Mouse (Mus musculus) mammary gland, adult 2 months (tissue): Measurements from ENCODE around the gene Gzmc. TPM values are rescaled to one million over a fixed set of nuclear protein-coding genes. Genes with fewer than 3 reads are reported as not detected.

Experiments
- polyA plus RNA-seq: library from polyadenylated mRNA; depleted of rRNA; stranded (reverse); fragments of >200 nt; gene quantifications from 2 replicates; pipeline ENCODE4 v1.2.3, GENCODE M21; 2012; ENCODE audit warnings: low replicate concordance; rRNA removed

The Gzmc gene
- 0.46 and 1.0 TPM in 2 replicates for polyA plus RNA-seq

GRCm38 (mm10) chr14:56234556-56234955, at the start of gene Gzmc:
Gzmc (minus strand) TSS chr14:56234656.

GRCm38 (mm10) chr14:56262153-56262552, 27.7 kb upstream of the Gzmc start, which contains the start of gene Gzmb:
Gzmb (minus strand) TSS chr14:56262260.

GRCm38 (mm10) chr14:56211317-56211716, 23.1 kb downstream of the Gzmc start, which contains the start of gene Gzmf:
Gzmf (minus strand) TSS chr14:56211417.

Other genes with a start within 250 kb of the Gzmc start
- 0.11 TPM in 1 of 2 replicates, not detected in the other for gene Mcpt1, start 216.7 kb downstream of the Gzmc start, polyA plus RNA-seq
- not detected in 2 replicates for gene Mcpt9, start 204.2 kb downstream of the Gzmc start, polyA plus RNA-seq
- gene Mcpt2, start 192.6 kb downstream of the Gzmc start, polyA plus RNA-seq = not detected in 2 replicates
- gene Mcpt4, start 172.3 kb downstream of the Gzmc start, polyA plus RNA-seq = 25.7 and 57.6 TPM in 2 replicates
- not detected in 2 replicates for gene Mcpt8, start 149.4 kb downstream of the Gzmc start, polyA plus RNA-seq
- gene Ctsg, start 132.1 kb downstream of the Gzmc start, polyA plus RNA-seq = 0.20 and 0.32 TPM in 2 replicates
- gene Gzme, start 114.0 kb downstream of the Gzmc start, polyA plus RNA-seq = not detected in 2 replicates
- not detected in 2 replicates for gene Gzmd, start 102.0 kb downstream of the Gzmc start, polyA plus RNA-seq
- gene Gzmg, start 75.1 kb downstream of the Gzmc start, polyA plus RNA-seq = not detected in 2 replicates
- gene Gzmn, start 60.1 kb downstream of the Gzmc start, polyA plus RNA-seq = not detected in 2 replicates
- gene Gzmf, start 23.2 kb downstream of the Gzmc start, polyA plus RNA-seq = not detected in 2 replicates
- gene Gzmb, start 27.6 kb upstream of the Gzmc start, polyA plus RNA-seq = 1.1 and 2.3 TPM in 2 replicates
- gene Atp12a, start 130.4 kb upstream of the Gzmc start, polyA plus RNA-seq = 0.20 TPM in 1 of 2 replicates, not detected in the other
- gene Rnf17, start 167.9 kb upstream of the Gzmc start, polyA plus RNA-seq = not detected in 2 replicates